Comparison of ENCODE assay signal across 10 mouse cellular contexts in genomic region chr2:170041101-170041500, GRCm38 (mm10).
DNase-seq lines count a peak whose midpoint lies in the region; ATAC-seq and TF ChIP-seq lines count a peak whose summit lies in the region.
"Had no signal": no experiment of that assay in that cellular context is flagged by ENCODE, and none has a peak within 500 bp of the region (broad histone marks: within the 10 kb centered on the region; RNA-seq: fewer than 3 reads in every experiment).

No protein-coding gene starts in this region.

- no peak overlapping the region for H3K27ac ChIP-seq in heart, embryonic 10.5 days
- H3K27ac ChIP-seq in stomach, postnatal 0 days (replicated peaks), result peak overlapping the region; percentile 50
- H3K27ac ChIP-seq: hindbrain, embryonic 15.5 days; liver, embryonic 13.5 days had no signal

- H3K36me3 ChIP-seq in heart, embryonic 10.5 days, result no peaks in the 10 kb centered on the region
- no peaks in the 10 kb centered on the region for H3K36me3 ChIP-seq in stomach, postnatal 0 days (ENCODE audit: control insufficient read depth, insufficient read depth, low read length)
- H3K36me3 ChIP-seq: hindbrain, embryonic 15.5 days; liver, embryonic 13.5 days had no signal

- DNase-seq in heart, adult 18-20 months, result peak; percentile 45 to 73
- no peak for DNase-seq in heart, embryonic 10.5 days (ENCODE audit: low spot score)
- DNase-seq in heart, adult 9 months (ENCODE audit: low spot score in 2 of 2), result peak; percentile 33 to 57
- DNase-seq in kidney, postnatal 14 days, result peak; percentile 76
- DNase-seq in stomach, postnatal 0 days (ENCODE audit: low spot score), result peak; percentile 27
- no peak for DNase-seq in thymus, postnatal 36 days
- no peak for DNase-seq in embryo, embryonic 10.5 days (ENCODE audit: low spot score)
- DNase-seq: liver, embryonic 13.5 days had no signal

- TF ChIP-seq CTCF in stomach, postnatal 0 days (IDR thresholded peaks at IDR 0.05; ENCODE audit: low read depth), result no peak

- no peak overlapping the region for H3K4me3 ChIP-seq in heart, embryonic 10.5 days
- no peak overlapping the region for H3K4me3 ChIP-seq in stomach, postnatal 0 days (ENCODE audit: low read depth, low read length)
- H3K4me3 ChIP-seq: hindbrain, embryonic 15.5 days; liver, embryonic 13.5 days had no signal

- no peak overlapping the region for H3K4me2 ChIP-seq in stomach, postnatal 0 days (replicated peaks; ENCODE audit: low read depth)
- H3K4me2 ChIP-seq: hindbrain, embryonic 15.5 days; liver, embryonic 13.5 days had no signal

- no peaks in the 10 kb centered on the region; the same call in 1 of the 2 replicates for H3K9me3 ChIP-seq in heart, embryonic 10.5 days
- H3K9me3 ChIP-seq in stomach, postnatal 0 days (ENCODE audit: control insufficient read depth, low read length), result no peaks in the 10 kb centered on the region
- H3K9me3 ChIP-seq: hindbrain, embryonic 15.5 days had no signal

- ATAC-seq in stomach, postnatal 0 days (ENCODE audit: low FRiP score, low TSS enrichment), result peak; percentile 70; the same call in 1 of the 2 replicates
- no peak for ATAC-seq in activated CD4-positive, CD25-positive, alpha-beta regulatory T cell, adult 4 months

- 69% methylated on average over 9 of the region's 9 CpGs for WGBS in heart, embryonic 10.5 days
- WGBS in stomach, postnatal 0 days, result 41% methylated on average over 9 of the region's 9 CpGs

- no peak overlapping the region for H3K9ac ChIP-seq in stomach, postnatal 0 days (ENCODE audit: low read length)
- H3K9ac ChIP-seq: hindbrain, embryonic 15.5 days; liver, embryonic 13.5 days had no signal

- H3K4me1 ChIP-seq in heart, embryonic 10.5 days, result no peaks in the 10 kb centered on the region
- H3K4me1 ChIP-seq in stomach, postnatal 0 days (replicated peaks; ENCODE audit: control insufficient read depth, insufficient read depth), result no peaks in the 10 kb centered on the region
- H3K4me1 ChIP-seq: liver, embryonic 13.5 days had no signal

- H3K27me3 ChIP-seq in heart, embryonic 10.5 days (ENCODE audit: insufficient read depth, poor library complexity, severe bottlenecking), result no peaks in the 10 kb centered on the region
- H3K27me3 ChIP-seq in stomach, postnatal 0 days (ENCODE audit: control insufficient read depth, insufficient read depth, low read length), result no peaks in the 10 kb centered on the region
- H3K27me3 ChIP-seq: hindbrain, embryonic 15.5 days; liver, embryonic 13.5 days had no signal

- TF ChIP-seq EP300 in stomach, postnatal 0 days (optimal IDR thresholded peaks at IDR 0.05), result no peak

Comparison
In these comparisons a context has a peak if more than half of its experiments do, and no peak if none do; other contexts are left out.
1. DNase-seq: peak in heart, adult 18-20 months (2 of 2), heart, adult 9 months (2 of 2), kidney, postnatal 14 days (single experiment) and stomach, postnatal 0 days (single experiment); none in heart, embryonic 10.5 days (single experiment), thymus, postnatal 36 days (0 of 2) and embryo, embryonic 10.5 days (single experiment).